Mouse (Mus musculus): ENCODE measurements around the gene Iqcn. TPM values are rescaled to one million over a fixed set of nuclear protein-coding genes. Genes with fewer than 3 reads are reported as not detected.
A peak's percentile ranks its signal among the peaks of the same experiment; 100 is the strongest.

Iqcn gene
- total and polyA plus RNA-seq, 2 experiments from 2014 or later, result not detected

DNA sequence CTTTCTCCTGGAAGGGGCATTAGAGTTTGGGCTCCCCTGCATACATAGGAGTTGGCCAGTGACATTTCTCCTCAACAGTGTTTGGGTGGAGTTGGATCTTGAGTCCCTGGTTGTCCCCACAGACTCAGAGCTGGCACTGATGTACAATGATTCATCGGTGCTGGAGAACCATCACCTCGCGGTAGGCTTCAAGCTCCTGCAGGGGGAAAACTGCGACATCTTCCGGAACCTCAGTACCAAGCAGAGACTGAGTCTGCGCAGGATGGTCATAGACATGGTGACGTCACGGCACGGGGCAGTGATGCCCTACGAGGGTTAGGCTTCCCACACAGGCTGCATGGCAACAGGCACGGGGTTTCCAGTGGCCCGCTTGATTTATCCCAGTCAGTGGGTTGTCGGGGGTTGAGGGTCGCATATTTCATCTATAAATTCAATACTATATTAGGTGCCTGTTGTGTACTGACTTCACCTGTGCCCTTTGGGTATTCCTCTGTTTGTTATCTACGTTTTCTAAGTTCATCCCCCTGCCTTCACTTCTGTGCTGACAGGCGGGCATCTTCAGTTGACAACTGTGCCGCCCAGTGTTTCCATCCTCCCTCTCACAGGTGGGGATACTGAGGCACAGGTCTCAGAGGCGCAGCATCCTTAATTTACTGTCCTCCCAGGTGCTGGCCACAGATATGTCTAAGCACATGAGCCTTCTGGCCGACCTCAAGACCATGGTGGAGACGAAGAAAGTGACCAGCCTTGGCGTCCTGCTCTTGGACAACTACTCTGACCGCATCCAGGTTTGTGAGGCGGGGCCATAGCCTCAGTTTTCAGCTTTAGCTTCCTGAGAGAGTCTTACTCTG lies 45.2 kb downstream of the Iqcn start:
- peaks cover 11% of the 10 kb centered on the region for H3K4me1 ChIP-seq (ENCODE audit: control insufficient read depth, insufficient read depth)
- TF ChIP-seq EP300 (IDR thresholded peaks at IDR 0.05; ENCODE audit: low read depth) (no peak), CTCF (IDR thresholded peaks at IDR 0.05; ENCODE audit: low read depth) (no peak)
- 80% methylated on average over 23 of the region's 23 CpGs for whole genome bisulfite sequencing
- ATAC-seq (ENCODE audit: insufficient read depth, low read depth) (no peak), DNase-seq (ENCODE audit: low spot score) (no peak)
- no peak overlapping the region for H3K9ac ChIP-seq (replicated peaks; ENCODE audit: low read depth, low read length)
- H3K36me3 ChIP-seq (replicated peaks; ENCODE audit: control insufficient read depth, insufficient read depth, low read length), result no peaks in the 10 kb centered on the region
- H3K9me3 ChIP-seq (replicated peaks; ENCODE audit: control insufficient read depth, low read length), result no peaks in the 10 kb centered on the region
- no peak overlapping the region for H3K27ac ChIP-seq (ENCODE audit: low read depth)
- no peak overlapping the region for H3K4me2 ChIP-seq (ENCODE audit: low read depth, low read length)
- H3K27me3 ChIP-seq (ENCODE audit: control insufficient read depth, insufficient read depth, low read length), result peaks cover 62% of the 10 kb centered on the region
- H3K4me3 ChIP-seq (ENCODE audit: low read depth, low read length), result no peak overlapping the region

DNA sequence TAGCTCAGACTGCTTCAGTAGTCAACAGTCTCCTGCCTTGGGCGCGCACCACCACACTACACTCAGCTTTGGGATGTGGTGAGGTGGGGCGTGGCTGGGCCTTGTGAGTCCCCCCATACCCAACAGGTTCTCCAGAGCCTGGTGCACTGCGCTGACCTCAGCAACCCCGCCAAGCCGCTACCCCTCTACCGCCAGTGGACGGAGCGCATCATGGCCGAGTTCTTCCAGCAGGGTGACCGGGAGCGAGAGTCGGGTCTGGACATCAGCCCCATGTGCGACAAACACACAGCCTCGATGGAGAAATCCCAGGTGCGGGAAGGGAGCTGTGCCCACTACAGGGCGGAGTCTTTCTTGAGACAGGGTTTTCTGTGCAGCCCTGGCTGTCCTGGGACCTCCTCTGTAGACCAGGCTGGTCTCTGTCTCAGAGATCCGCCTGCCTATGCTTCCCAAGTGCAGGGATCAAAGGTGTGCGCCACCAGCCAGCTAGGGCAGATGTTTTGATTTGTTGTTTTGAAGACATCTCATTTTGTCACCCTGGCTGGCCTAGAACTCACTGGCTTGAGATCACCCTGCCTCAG lies 45.9 kb downstream of the Iqcn start:
- no peak overlapping the region for H3K4me3 ChIP-seq (ENCODE audit: low read depth, low read length)
- 75% methylated on average over 19 of the region's 19 CpGs for WGBS
- no peak for ATAC-seq (ENCODE audit: insufficient read depth, low read depth)
- no peak overlapping the region for H3K27ac ChIP-seq (ENCODE audit: low read depth)
- DNase-seq (ENCODE audit: low spot score), result no peak
- H3K9me3 ChIP-seq (replicated peaks; ENCODE audit: control insufficient read depth, low read length), result no peaks in the 10 kb centered on the region
- peaks cover 55% of the 10 kb centered on the region for H3K27me3 ChIP-seq (ENCODE audit: control insufficient read depth, insufficient read depth, low read length)
- H3K36me3 ChIP-seq (replicated peaks; ENCODE audit: control insufficient read depth, insufficient read depth, low read length), result no peaks in the 10 kb centered on the region
- peaks cover 11% of the 10 kb centered on the region for H3K4me1 ChIP-seq (ENCODE audit: control insufficient read depth, insufficient read depth)
- TF ChIP-seq EP300 (IDR thresholded peaks at IDR 0.05; ENCODE audit: low read depth) (no peak), CTCF (IDR thresholded peaks at IDR 0.05; ENCODE audit: low read depth) (no peak)
- no peak overlapping the region for H3K4me2 ChIP-seq (ENCODE audit: low read depth, low read length)
- H3K9ac ChIP-seq (replicated peaks; ENCODE audit: low read depth, low read length), result no peak overlapping the region

GRCm38 (mm10) chr8:70750128-70750680 lies 46.9 kb downstream of the Iqcn start:
- no peak overlapping the region for H3K4me3 ChIP-seq (ENCODE audit: low read depth, low read length)
- H3K27ac ChIP-seq (ENCODE audit: low read depth), result no peak overlapping the region
- no peaks in the 10 kb centered on the region for H3K36me3 ChIP-seq (replicated peaks; ENCODE audit: control insufficient read depth, insufficient read depth, low read length)
- peaks cover 12% of the 10 kb centered on the region for H3K4me1 ChIP-seq (ENCODE audit: control insufficient read depth, insufficient read depth)
- DNase-seq (ENCODE audit: low spot score) (no peak), ATAC-seq (ENCODE audit: insufficient read depth, low read depth) (no peak)
- peaks cover 45% of the 10 kb centered on the region for H3K27me3 ChIP-seq (ENCODE audit: control insufficient read depth, insufficient read depth, low read length)
- TF ChIP-seq EP300 (IDR thresholded peaks at IDR 0.05; ENCODE audit: low read depth) (no peak), CTCF (IDR thresholded peaks at IDR 0.05; ENCODE audit: low read depth) (no peak)
- no peak overlapping the region for H3K9ac ChIP-seq (replicated peaks; ENCODE audit: low read depth, low read length)
- no peaks in the 10 kb centered on the region for H3K9me3 ChIP-seq (replicated peaks; ENCODE audit: control insufficient read depth, low read length)
- 74% methylated on average over 13 of the region's 13 CpGs for WGBS
- no peak overlapping the region for H3K4me2 ChIP-seq (ENCODE audit: low read depth, low read length)

GRCm38 (mm10) chr8:70752000-70752764 lies 48.9 kb downstream of the Iqcn start:
- Histone ChIP-seq H3K27ac (ENCODE audit: low read depth) (peak overlapping the region; percentile 95), H3K4me1 (ENCODE audit: control insufficient read depth, insufficient read depth) (peaks cover 17% of the 10 kb centered on the region), H3K9ac (replicated peaks; ENCODE audit: low read depth, low read length) (no peak overlapping the region; the same call in 1 of the 2 replicates), H3K4me3 (ENCODE audit: low read depth, low read length) (no peak overlapping the region), H3K4me2 (ENCODE audit: low read depth, low read length) (no peak overlapping the region), H3K27me3 (ENCODE audit: control insufficient read depth, insufficient read depth, low read length) (peaks cover 25% of the 10 kb centered on the region), H3K9me3 (replicated peaks; ENCODE audit: control insufficient read depth, low read length) (no peaks in the 10 kb centered on the region), H3K36me3 (replicated peaks; ENCODE audit: control insufficient read depth, insufficient read depth, low read length) (peaks cover 12% of the 10 kb centered on the region)
- DNase-seq (ENCODE audit: low spot score) (peak; percentile 85), ATAC-seq (ENCODE audit: insufficient read depth, low read depth) (no peak)
- 25% methylated on average over 11 of the region's 11 CpGs for WGBS
- peak; percentile 68 for TF ChIP-seq CTCF (IDR thresholded peaks at IDR 0.05; ENCODE audit: low read depth)
- TF ChIP-seq EP300 (IDR thresholded peaks at IDR 0.05; ENCODE audit: low read depth), result no peak; the same call in 1 of the 2 replicates

DNA sequence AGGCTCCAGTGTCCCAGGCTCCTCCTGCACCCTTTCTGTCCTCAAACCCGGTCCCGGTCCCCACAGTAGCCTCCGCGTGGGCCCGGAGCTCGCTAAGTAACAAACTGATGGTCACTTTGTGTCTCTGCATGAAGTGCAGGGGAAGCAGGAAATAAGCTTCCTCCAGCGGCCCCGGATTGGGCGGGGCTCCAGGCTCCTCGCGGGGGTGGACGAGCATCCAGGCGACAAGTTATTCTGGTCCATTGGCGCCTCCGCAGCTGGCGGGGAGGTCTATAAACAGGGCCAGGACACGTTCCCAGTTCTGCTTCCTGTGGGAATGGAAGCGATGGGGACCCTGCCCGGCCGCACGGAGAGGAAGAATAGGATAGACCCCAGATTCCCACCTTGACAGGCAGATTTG lies 49.9 kb downstream of the Iqcn start:
- H3K27ac ChIP-seq (ENCODE audit: low read depth), result peak overlapping the region; percentile 95
- DNase-seq (ENCODE audit: low spot score), result peak; percentile 75
- ATAC-seq (ENCODE audit: insufficient read depth, low read depth), result peak; percentile 25
- H3K4me2 ChIP-seq (ENCODE audit: low read depth, low read length), result peak overlapping the region; percentile 45
- H3K36me3 ChIP-seq (replicated peaks; ENCODE audit: control insufficient read depth, insufficient read depth, low read length), result peaks cover 22% of the 10 kb centered on the region
- peak; percentile 41; the same call in 1 of the 2 replicates for TF ChIP-seq EP300 (IDR thresholded peaks at IDR 0.05; ENCODE audit: low read depth)
- no peak for TF ChIP-seq CTCF (IDR thresholded peaks at IDR 0.05; ENCODE audit: low read depth)
- 11% methylated on average over 21 of the region's 21 CpGs for WGBS
- H3K9ac ChIP-seq (replicated peaks; ENCODE audit: low read depth, low read length), result peak overlapping the region; percentile 46
- H3K27me3 ChIP-seq (ENCODE audit: control insufficient read depth, insufficient read depth, low read length), result peaks cover 16% of the 10 kb centered on the region; the same call in 1 of the 2 replicates
- peak overlapping the region; percentile 13; the same call in 1 of the 2 replicates for H3K4me3 ChIP-seq (ENCODE audit: low read depth, low read length)
- peaks cover 17% of the 10 kb centered on the region for H3K4me1 ChIP-seq (ENCODE audit: control insufficient read depth, insufficient read depth)
- H3K9me3 ChIP-seq (replicated peaks; ENCODE audit: control insufficient read depth, low read length), result no peaks in the 10 kb centered on the region
